Mouse (Mus musculus) heart, embryonic 16.5 days (tissue): ENCODE results near the gene 1190005I06Rik. TPM values are rescaled to one million over a fixed set of nuclear protein-coding genes. Genes with fewer than 3 reads are reported as not detected.

Experiments used
- ATAC-seq: fragments of 200-750 bp; cut with Nextera tagmentation; replicated peaks from 2 replicates; pipeline ENCODE4 v1.8.0; 2017; ENCODE audit warnings: moderate number of reproducible peaks; ENCODE audit not compliant: insufficient read depth, low FRiP score; ENCODE audit errors: extremely low read depth
- H3K27ac ChIP-seq: fragments of 300-500 bp; sonication (generic); 2 replicates; pipeline ENCODE4 v1.5.1; 2014; ENCODE audit warnings: mild to moderate bottlenecking, low read length, control low read depth, moderate library complexity
- H3K27me3 ChIP-seq: fragments of 300-500 bp; sonication (generic); 2 replicates; pipeline ENCODE4 v1.6.1; 2014; ENCODE audit warnings: low read length, mixed read lengths; ENCODE audit not compliant: control insufficient read depth, insufficient read depth
- H3K36me3 ChIP-seq: fragments of 300-500 bp; sonication (generic); 2 replicates; pipeline ENCODE4 v1.6.1; 2014; ENCODE audit not compliant: control insufficient read depth, insufficient read depth
- H3K4me1 ChIP-seq: fragments of 300-500 bp; sonication (generic); 2 replicates; pipeline ENCODE4 v1.6.1; 2014; ENCODE audit warnings: low read length, mixed read lengths; ENCODE audit not compliant: control insufficient read depth, insufficient read depth
- H3K4me2 ChIP-seq: fragments of 300-500 bp; sonication (generic); 2 replicates; pipeline ENCODE4 v1.6.1; 2014; ENCODE audit warnings: low read depth, mild to moderate bottlenecking, control low read depth, low read length
- H3K4me3 ChIP-seq: fragments of 300-500 bp; sonication (generic); 2 replicates; pipeline ENCODE4 v1.5.1; 2014; ENCODE audit warnings: mild to moderate bottlenecking, control low read depth, low read length
- H3K9ac ChIP-seq: fragments of 300-500 bp; sonication (generic); 2 replicates; pipeline ENCODE4 v1.6.1; 2014; ENCODE audit warnings: low read length, control low read depth
- H3K9me3 ChIP-seq: fragments of 300-500 bp; sonication (generic); replicated peaks from 2 replicates; pipeline ENCODE4 v1.6.1; 2016; ENCODE audit warnings: low read length; ENCODE audit not compliant: control insufficient read depth
- WGBS: fragments of 180-500 bp; shearing (Covaris S2); extraction: QIAGEN DNeasy Blood & Tissue Kit; methylation state at CpG from one replicate; pipeline ENCODE4 v1.1.7; 2014; 5-methylcytosine and 5-hydroxymethylcytosine counted together
- polyA plus RNA-seq: library from polyadenylated mRNA; unstranded; fragments of >200 nt; fragmentation: Nextera tagmentation; extraction: Ambion mirVana; gene quantifications from 2 replicates; pipeline ENCODE4 v1.2.1, GENCODE M21; 2015

The 1190005I06Rik gene
- polyA plus RNA-seq, 1 experiment from 2014 or later: 5.6 TPM

GRCm38 (mm10) chr8:120616663-120617626, 30.5 kb downstream of the 1190005I06Rik start:
- Histone ChIP-seq H3K36me3 (no peaks in the 10 kb centered on the region), H3K9ac (no peak overlapping the region), H3K4me1 (peaks cover 14% of the 10 kb centered on the region), H3K4me3 (no peak overlapping the region), H3K27me3 (no peaks in the 10 kb centered on the region), H3K9me3 (no peaks in the 10 kb centered on the region), H3K27ac (no peak overlapping the region), H3K4me2 (no peak overlapping the region)
- 48% methylated on average over 7 of the region's 8 CpGs for WGBS
- ATAC-seq: peak; percentile 33; the same call in 1 of the 2 replicates

DNA sequence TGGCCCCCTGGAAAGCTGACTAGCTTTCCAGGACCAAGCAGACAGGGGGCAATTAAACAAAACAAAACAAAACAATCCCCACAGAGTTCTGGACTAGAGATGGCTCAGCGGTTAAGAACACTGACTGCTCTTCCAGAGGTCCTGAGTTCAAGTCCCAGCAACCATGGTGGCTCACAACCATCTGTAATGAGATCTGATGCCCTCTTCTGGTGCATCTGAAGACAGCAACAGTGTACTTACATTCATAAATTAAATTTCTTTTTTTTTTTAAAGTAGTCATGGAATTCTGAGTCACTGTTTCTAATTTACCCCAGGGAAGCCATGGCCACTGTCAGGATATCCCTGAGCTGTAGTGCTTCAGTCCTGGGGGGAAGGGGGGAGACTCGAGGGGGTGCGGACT, 32.9 kb downstream of the 1190005I06Rik start:
- H3K9me3 ChIP-seq: no peaks in the 10 kb centered on the region
- H3K4me2 ChIP-seq: no peak overlapping the region
- no peak overlapping the region for H3K9ac ChIP-seq
- no peaks in the 10 kb centered on the region for H3K27me3 ChIP-seq
- WGBS: 87% methylated on average over 3 of the region's 3 CpGs
- H3K27ac ChIP-seq: no peak overlapping the region
- H3K36me3 ChIP-seq: no peaks in the 10 kb centered on the region
- ATAC-seq: no peak
- H3K4me1 ChIP-seq: peaks cover 3% of the 10 kb centered on the region; the same call in 1 of the 2 replicates
- no peak overlapping the region for H3K4me3 ChIP-seq

DNA sequence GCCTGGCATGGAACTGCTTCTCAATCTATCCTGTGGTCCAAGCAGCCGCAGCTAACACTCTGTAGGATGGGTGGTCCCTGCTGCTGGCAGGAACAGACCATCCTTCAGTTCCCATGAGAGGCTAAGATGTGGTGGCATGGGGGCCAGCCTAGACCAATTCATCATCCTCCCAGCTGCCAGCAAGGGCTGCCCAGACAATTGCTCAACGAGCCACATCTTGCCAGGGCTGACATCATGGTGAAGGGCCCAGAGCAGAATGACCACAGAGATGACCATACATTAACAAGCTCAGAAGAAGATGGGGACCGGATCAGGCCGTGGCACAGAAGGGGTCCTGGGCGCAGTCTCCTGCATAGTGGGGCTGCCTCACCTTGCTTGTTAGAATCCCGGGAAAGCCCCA, 36.6 kb downstream of the 1190005I06Rik start:
- no peaks in the 10 kb centered on the region for H3K27me3 ChIP-seq
- ATAC-seq: no peak
- H3K36me3 ChIP-seq: no peaks in the 10 kb centered on the region
- H3K4me2 ChIP-seq: no peak overlapping the region
- no peak overlapping the region for H3K4me3 ChIP-seq
- H3K9me3 ChIP-seq: no peaks in the 10 kb centered on the region
- no peak overlapping the region for H3K27ac ChIP-seq
- no peak overlapping the region for H3K9ac ChIP-seq
- WGBS: 90% methylated on average over 6 of the region's 6 CpGs
- peaks cover 2% of the 10 kb centered on the region; the same call in 1 of the 2 replicates for H3K4me1 ChIP-seq

GRCm38 (mm10) chr8:120607885-120608284, 39.5 kb downstream of the 1190005I06Rik start:
- H3K27ac ChIP-seq: no peak overlapping the region
- H3K36me3 ChIP-seq: no peaks in the 10 kb centered on the region
- peaks cover 2% of the 10 kb centered on the region; the same call in 1 of the 2 replicates for H3K4me1 ChIP-seq
- H3K9me3 ChIP-seq: no peaks in the 10 kb centered on the region
- 0 out of 2 replicates have a peak overlapping the region, but pooled peaks have one; percentile 15 for H3K4me2 ChIP-seq
- WGBS: 10% methylated on average over 7 of the region's 7 CpGs
- H3K27me3 ChIP-seq: no peaks in the 10 kb centered on the region
- no peak overlapping the region for H3K9ac ChIP-seq
- ATAC-seq: no peak
- no peak overlapping the region for H3K4me3 ChIP-seq

DNA sequence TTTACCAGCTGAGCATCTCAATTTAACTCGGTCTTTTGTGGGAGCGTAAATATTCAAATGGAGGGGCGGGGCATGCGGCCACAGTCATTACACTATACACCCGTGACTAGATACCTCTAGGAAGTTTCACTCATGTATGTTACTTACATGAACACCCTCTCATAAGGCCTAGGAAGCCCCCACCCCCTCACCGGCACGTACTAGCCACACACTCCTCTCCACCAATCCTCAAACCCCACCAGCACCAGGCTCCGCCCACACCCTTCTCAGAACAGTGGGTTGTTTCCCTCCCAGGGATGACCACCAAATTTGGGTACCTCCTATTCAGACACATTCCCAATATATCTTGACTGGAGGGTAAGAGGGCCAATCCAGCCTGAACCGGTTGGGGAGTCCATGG, 40.0 kb downstream of the 1190005I06Rik start:
- Histone ChIP-seq H3K4me2 (no peak overlapping the region), H3K27me3 (no peaks in the 10 kb centered on the region), H3K4me3 (no peak overlapping the region), H3K4me1 (peaks cover 2% of the 10 kb centered on the region; the same call in 1 of the 2 replicates), H3K27ac (no peak overlapping the region), H3K36me3 (no peaks in the 10 kb centered on the region), H3K9me3 (no peaks in the 10 kb centered on the region), H3K9ac (no peak overlapping the region)
- WGBS: 80% methylated on average over 9 of the region's 9 CpGs
- ATAC-seq: no peak; the same call in 1 of the 2 replicates

- Histone ChIP-seq H3K9me3 (no peaks in the 10 kb centered on the region), H3K4me1 (peaks cover 1% of the 10 kb centered on the region; the same call in 1 of the 2 replicates), H3K36me3 (no peaks in the 10 kb centered on the region), H3K4me2 (no peak overlapping the region), H3K27me3 (no peaks in the 10 kb centered on the region), H3K9ac (no peak overlapping the region), H3K4me3 (no peak overlapping the region), H3K27ac (no peak overlapping the region)
- ATAC-seq: no peak
- 46% methylated on average over 6 of the region's 6 CpGs for WGBS
These were observed 44.8 kb downstream of the 1190005I06Rik start for GRCm38 (mm10) chr8:120602672-120603071.

DNA sequence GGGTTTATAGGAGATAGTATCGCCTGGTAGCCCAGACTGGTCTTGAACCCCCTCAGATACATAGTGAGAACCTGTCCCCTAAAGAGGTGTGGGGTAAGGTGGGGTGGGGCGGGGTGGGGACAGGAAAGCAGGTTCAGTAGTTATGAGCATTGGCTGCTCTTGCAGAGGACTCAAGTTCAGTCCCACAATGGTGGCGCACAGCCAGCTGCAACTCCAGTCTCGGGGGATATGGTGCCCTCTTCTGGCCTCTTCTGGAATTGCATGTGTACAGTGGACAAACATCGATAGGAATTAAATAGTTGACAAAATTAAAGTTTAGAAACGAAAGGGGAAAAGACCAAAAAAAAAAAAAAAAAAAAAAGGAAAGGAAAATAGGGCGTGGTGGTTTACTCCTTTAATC, 47.9 kb downstream of the 1190005I06Rik start:
- Histone ChIP-seq H3K4me1 (no peaks in the 10 kb centered on the region), H3K4me2 (no peak overlapping the region), H3K27ac (no peak overlapping the region), H3K9ac (no peak overlapping the region), H3K9me3 (0 out of 2 replicates have a peak, but pooled peaks cover 2% of the 10 kb centered on the region), H3K36me3 (no peaks in the 10 kb centered on the region), H3K4me3 (no peak overlapping the region), H3K27me3 (no peaks in the 10 kb centered on the region)
- 53% methylated on average over 7 of the region's 7 CpGs for WGBS
- no peak for ATAC-seq

- no peaks in the 10 kb centered on the region for H3K36me3 ChIP-seq
- no peaks in the 10 kb centered on the region for H3K27me3 ChIP-seq
- no peaks in the 10 kb centered on the region for H3K4me1 ChIP-seq
- no peak overlapping the region for H3K9ac ChIP-seq
- no peak overlapping the region for H3K27ac ChIP-seq
- peak overlapping the region; percentile 8 for H3K4me2 ChIP-seq
- 37% methylated on average over 24 of the region's 24 CpGs for WGBS
- H3K4me3 ChIP-seq: no peak overlapping the region
- 0 out of 2 replicates have a peak, but pooled peaks cover 2% of the 10 kb centered on the region for H3K9me3 ChIP-seq
- 0 out of 2 replicates have a peak, but pooled peaks have one; percentile 20 for ATAC-seq
These were observed 48.9 kb downstream of the 1190005I06Rik start for GRCm38 (mm10) chr8:120598579-120598978.

- H3K27me3 ChIP-seq: no peaks in the 10 kb centered on the region
- ATAC-seq: no peak
- H3K36me3 ChIP-seq: no peaks in the 10 kb centered on the region
- no peak overlapping the region for H3K9ac ChIP-seq
- H3K4me2 ChIP-seq: no peak overlapping the region
- peaks cover 4% of the 10 kb centered on the region for H3K4me1 ChIP-seq
- H3K27ac ChIP-seq: no peak overlapping the region
- WGBS: 14% methylated on average over 5 of the region's 5 CpGs
- H3K9me3 ChIP-seq: 0 out of 2 replicates have a peak, but pooled peaks cover 2% of the 10 kb centered on the region
- no peak overlapping the region for H3K4me3 ChIP-seq
These were observed 51.5 kb downstream of the 1190005I06Rik start for GRCm38 (mm10) chr8:120595963-120596362.
